Mouse (Mus musculus) limb, embryonic 14.5 days (tissue): ENCODE results near the gene Itpr2. TPM values are rescaled to one million over a fixed set of nuclear protein-coding genes. Genes with fewer than 3 reads are reported as not detected.

Experiments
- ATAC-seq: fragments of 200-750 bp; cut with Nextera tagmentation; 2 replicates; pipeline ENCODE4 v1.8.0; 2017; ENCODE audit warnings: low read depth, moderate number of reproducible peaks, moderate TSS enrichment; ENCODE audit not compliant: low FRiP score
- DNase-seq: peaks from one replicate; pipeline ENCODE4 v3.0.0-alpha.2; 2015; ENCODE audit warnings: low spot score
- H3K27ac ChIP-seq: fragments of 300-500 bp; sonication (generic); replicated peaks from 2 replicates; pipeline ENCODE4 v1.5.1; 2014; ENCODE audit warnings: low read depth, mild to moderate bottlenecking, low read length, moderate library complexity, mixed read lengths
- H3K27me3 ChIP-seq: fragments of 300-500 bp; sonication (generic); 2 replicates; pipeline ENCODE4 v1.6.1; 2014; ENCODE audit warnings: low read length, mixed read lengths; ENCODE audit not compliant: control insufficient read depth, insufficient read depth
- H3K36me3 ChIP-seq: fragments of 300-500 bp; sonication (generic); 2 replicates; pipeline ENCODE4 v1.6.1; 2014; ENCODE audit warnings: mild to moderate bottlenecking, low read length, moderate library complexity, mixed read lengths; ENCODE audit not compliant: control insufficient read depth, insufficient read depth
- H3K4me1 ChIP-seq: fragments of 300-500 bp; sonication (generic); 2 replicates; pipeline ENCODE4 v1.6.1; 2014; ENCODE audit warnings: antibody characterized with exemption, low read length, mixed read lengths; ENCODE audit not compliant: control insufficient read depth, insufficient read depth
- H3K4me2 ChIP-seq: fragments of 300-500 bp; sonication (generic); replicated peaks from 2 replicates; pipeline ENCODE4 v1.6.1; 2014; ENCODE audit warnings: low read depth, mild to moderate bottlenecking, low read length, moderate library complexity; ENCODE audit not compliant: severe bottlenecking
- H3K4me3 ChIP-seq: fragments of 300-500 bp; sonication (generic); replicated peaks from 2 replicates; pipeline ENCODE4 v1.5.1; 2014; ENCODE audit warnings: low read length
- H3K9ac ChIP-seq: fragments of 300-500 bp; sonication (generic); 2 replicates; pipeline ENCODE4 v1.6.1; 2014; ENCODE audit warnings: mild to moderate bottlenecking, low read depth, low read length, moderate library complexity; ENCODE audit not compliant: severe bottlenecking
- H3K9me3 ChIP-seq: fragments of 300-500 bp; sonication (generic); 2 replicates; pipeline ENCODE4 v1.6.1; 2016; ENCODE audit warnings: low read length; ENCODE audit not compliant: control insufficient read depth
- POLR2A ChIP-seq: fragments of 200-500 bp; IDR thresholded peaks from 2 replicates; pipeline ENCODE4 v1.8.0; 2012; ENCODE audit warnings: inconsistent platforms, mild to moderate bottlenecking, moderate library complexity, borderline replicate concordance; ENCODE audit not compliant: insufficient read depth, insufficient read length; ENCODE audit errors: extremely low read depth
- WGBS: fragments of 180-500 bp; shearing (Covaris S2); extraction: QIAGEN DNeasy Blood & Tissue Kit; methylation state at CpG from one replicate; pipeline ENCODE4 v1.1.7; 2014; 5-methylcytosine and 5-hydroxymethylcytosine counted together
- polyA plus RNA-seq, 2 experiments: library from polyadenylated mRNA; depleted of rRNA in 1 of 2; stranded (reverse) in 1 of 2; unstranded in 1 of 2; fragments of >200 nt; fragmentation: Nextera tagmentation in 1 of 2; extraction: Ambion mirVana in 1 of 2; gene quantifications; 2 replicates each; pipeline versions ENCODE4 v1.2.1 to v1.2.3; 2012 to 2014

Itpr2 gene
- polyA plus RNA-seq, 2 experiments = 4.7 to 11.3 TPM

DNA sequence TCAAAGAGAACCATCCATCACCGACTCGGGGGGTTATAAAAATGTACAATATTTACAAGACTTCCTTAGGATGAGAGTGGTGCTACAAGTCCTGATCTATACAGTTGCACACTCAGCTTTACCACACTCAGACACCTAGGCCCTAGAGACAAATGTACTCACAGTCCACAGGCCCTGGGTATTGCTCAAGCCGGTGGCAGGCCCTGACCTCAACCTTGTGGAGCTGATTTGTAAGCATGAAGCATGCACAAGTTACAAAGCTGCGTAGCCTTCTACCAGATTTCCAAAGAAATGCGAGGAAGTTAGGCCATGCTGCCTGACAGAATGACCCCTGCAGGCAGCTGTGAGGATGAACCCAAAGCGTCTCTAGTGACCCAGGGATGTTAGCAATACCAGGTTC is 185.6 kb downstream of the Itpr2 start:
- H3K4me2 ChIP-seq = no peak overlapping the region
- no peaks in the 10 kb centered on the region for H3K27me3 ChIP-seq
- DNase-seq = no peak
- no peak overlapping the region for H3K9ac ChIP-seq
- no peak overlapping the region for H3K4me3 ChIP-seq
- no peaks in the 10 kb centered on the region for H3K36me3 ChIP-seq
- H3K9me3 ChIP-seq = no peaks in the 10 kb centered on the region
- no peak overlapping the region for H3K27ac ChIP-seq
- no peak for ATAC-seq
- peaks cover 7% of the 10 kb centered on the region; the same call in 1 of the 2 replicates for H3K4me1 ChIP-seq
- no peak for TF ChIP-seq POLR2A
- 81% methylated on average over 6 of the region's 6 CpGs for WGBS

- H3K4me3 ChIP-seq = no peak overlapping the region
- H3K9ac ChIP-seq = no peak overlapping the region
- 90% methylated on average over 8 of the region's 8 CpGs for WGBS
- no peak overlapping the region for H3K27ac ChIP-seq
- H3K4me1 ChIP-seq = 0 out of 2 replicates have a peak, but pooled peaks cover 5% of the 10 kb centered on the region
- DNase-seq (no peak), ATAC-seq (no peak)
- H3K4me2 ChIP-seq = no peak overlapping the region
- no peaks in the 10 kb centered on the region for H3K27me3 ChIP-seq
- H3K9me3 ChIP-seq = no peaks in the 10 kb centered on the region
- no peaks in the 10 kb centered on the region for H3K36me3 ChIP-seq
- no peak for TF ChIP-seq POLR2A
Observed at GRCm38 (mm10) chr6:146315153-146315552, 186.9 kb downstream of the Itpr2 start.

DNA sequence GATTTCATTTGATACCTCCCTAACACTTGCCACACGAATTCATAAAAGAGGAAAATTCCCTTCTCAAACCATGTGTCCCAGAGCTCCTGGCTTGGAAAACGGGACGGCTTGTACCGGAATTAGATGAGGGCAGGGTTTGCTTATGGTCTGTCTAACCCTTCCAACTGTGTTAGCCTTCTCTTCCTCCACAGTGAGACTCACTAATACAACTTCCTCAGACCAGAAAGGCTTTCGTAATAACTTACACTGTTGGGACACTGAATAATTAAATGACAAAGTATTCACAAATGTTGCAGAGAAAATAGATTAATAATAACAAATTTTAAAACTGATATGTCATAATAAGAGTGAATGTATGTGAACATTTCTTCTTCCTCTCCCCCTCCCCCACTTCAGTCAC is 187.7 kb downstream of the Itpr2 start:
- no peak for ATAC-seq
- Histone ChIP-seq H3K9ac (no peak overlapping the region), H3K27me3 (no peaks in the 10 kb centered on the region), H3K4me3 (no peak overlapping the region), H3K9me3 (no peaks in the 10 kb centered on the region), H3K27ac (no peak overlapping the region), H3K4me2 (no peak overlapping the region), H3K4me1 (0 out of 2 replicates have a peak, but pooled peaks cover 5% of the 10 kb centered on the region), H3K36me3 (no peaks in the 10 kb centered on the region)
- 58% methylated on average over 5 of the region's 5 CpGs for WGBS
- DNase-seq = no peak
- TF ChIP-seq POLR2A = no peak

DNA sequence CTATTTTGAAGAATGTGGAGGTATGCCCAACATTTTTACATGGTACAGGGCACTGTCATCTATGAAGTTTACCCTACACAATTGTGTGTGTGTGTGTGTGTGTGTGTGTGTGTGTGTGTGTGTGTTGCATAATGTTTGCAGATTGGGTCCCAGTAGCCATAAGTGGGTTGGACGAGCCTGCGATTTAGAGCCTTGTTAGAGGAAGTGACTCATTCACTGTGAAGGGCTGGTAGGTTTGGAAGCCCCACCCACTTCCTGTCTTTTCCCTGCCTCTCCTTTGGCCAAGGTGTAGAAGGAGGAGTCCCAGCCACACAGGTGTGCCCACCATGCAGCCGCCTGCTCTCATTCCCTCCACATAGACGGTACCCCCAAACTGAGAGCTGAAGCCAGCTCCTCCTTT is 188.6 kb downstream of the Itpr2 start:
- Histone ChIP-seq H3K4me1 (0 out of 2 replicates have a peak, but pooled peaks cover 5% of the 10 kb centered on the region), H3K4me2 (no peak overlapping the region), H3K27ac (no peak overlapping the region), H3K9ac (no peak overlapping the region), H3K9me3 (no peaks in the 10 kb centered on the region), H3K4me3 (no peak overlapping the region), H3K36me3 (no peaks in the 10 kb centered on the region), H3K27me3 (no peaks in the 10 kb centered on the region)
- DNase-seq (no peak), ATAC-seq (no peak)
- WGBS = 79% methylated on average over 4 of the region's 4 CpGs
- no peak for TF ChIP-seq POLR2A

- 72% methylated on average over 2 of the region's 2 CpGs for WGBS
- no peak for DNase-seq
- TF ChIP-seq POLR2A = no peak
- no peak overlapping the region for H3K9ac ChIP-seq
- no peaks in the 10 kb centered on the region for H3K36me3 ChIP-seq
- H3K27me3 ChIP-seq = no peaks in the 10 kb centered on the region
- H3K4me2 ChIP-seq = no peak overlapping the region
- ATAC-seq = no peak
- no peak overlapping the region for H3K27ac ChIP-seq
- no peaks in the 10 kb centered on the region for H3K4me1 ChIP-seq
- H3K4me3 ChIP-seq = no peak overlapping the region
- H3K9me3 ChIP-seq = no peaks in the 10 kb centered on the region
Observed at GRCm38 (mm10) chr6:146310210-146310609, 191.8 kb downstream of the Itpr2 start.

DNA sequence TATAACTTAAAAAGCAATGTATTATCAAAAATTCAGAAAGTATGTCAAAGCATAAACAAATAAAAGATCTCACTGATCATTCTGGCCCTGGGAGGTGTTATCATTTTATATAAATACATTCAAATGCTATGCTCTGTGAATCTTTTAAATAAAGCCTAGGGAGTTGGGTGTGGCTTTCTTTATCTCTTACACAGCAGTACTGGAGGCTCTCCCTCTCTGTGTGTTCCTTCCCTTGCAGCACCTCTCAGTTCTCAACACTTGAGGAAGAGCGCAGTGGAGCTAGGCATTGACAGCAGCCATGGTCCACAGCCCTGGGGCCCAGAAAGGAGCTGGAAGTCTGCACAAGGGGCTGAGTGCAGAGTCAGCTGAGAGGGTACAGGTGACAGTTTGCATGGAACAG is 192.7 kb downstream of the Itpr2 start:
- DNase-seq = no peak
- Histone ChIP-seq H3K4me1 (no peaks in the 10 kb centered on the region), H3K27me3 (no peaks in the 10 kb centered on the region), H3K9ac (no peak overlapping the region), H3K9me3 (no peaks in the 10 kb centered on the region), H3K4me2 (no peak overlapping the region), H3K36me3 (no peaks in the 10 kb centered on the region), H3K27ac (no peak overlapping the region), H3K4me3 (no peak overlapping the region)
- 90% methylated on average over 1 of the region's 1 CpGs for WGBS
- ATAC-seq = no peak
- no peak for TF ChIP-seq POLR2A
